Mouse (Mus musculus): ENCODE results near the gene Cat.

DNA sequence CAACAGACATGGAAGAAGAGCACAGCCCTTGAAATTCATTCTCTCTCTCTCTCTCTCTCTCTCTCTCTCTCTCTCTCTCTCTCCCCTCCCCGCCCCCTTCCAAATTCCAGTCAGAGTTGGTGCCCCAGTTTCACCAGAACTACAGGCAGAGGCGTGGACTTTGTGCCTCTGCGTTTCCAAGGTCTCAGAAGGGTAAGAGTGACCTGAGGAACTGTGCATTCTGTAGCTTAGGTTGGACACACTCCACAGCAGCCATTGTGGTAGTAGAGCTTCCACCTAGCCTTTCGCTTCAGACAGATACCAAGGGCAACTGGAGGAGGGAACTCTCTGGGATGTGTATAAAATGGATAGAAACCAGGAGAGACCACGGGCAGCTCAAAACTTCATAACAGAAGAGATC, 22.2 kb downstream of the Cat start:
- TF ChIP-seq CTCF (IDR thresholded peaks at IDR 0.05; ENCODE audit: low read depth): no peak
- no peak for TF ChIP-seq EP300 (optimal IDR thresholded peaks at IDR 0.05)
